Mouse (Mus musculus) lung, postnatal 0 days (tissue): ENCODE data around the gene Ttc39b. TPM values are rescaled to one million over a fixed set of nuclear protein-coding genes. Genes with fewer than 3 reads are reported as not detected.
A peak's percentile ranks its signal among the peaks of the same experiment; 100 is the strongest.

Experiments used
- ATAC-seq: fragments of 200-750 bp; cut with Nextera tagmentation; 2 replicates; pipeline ENCODE4 v1.8.0; 2017; ENCODE audit warnings: moderate library complexity
- DNase-seq: peaks from one replicate; pipeline ENCODE4 v3.0.0-alpha.2; 2016; ENCODE audit warnings: low spot score
- H3K27ac ChIP-seq: fragments of 300-500 bp; sonication (generic); 2 replicates; pipeline ENCODE4 v1.5.1; 2014; ENCODE audit warnings: antibody characterized with exemption, mild to moderate bottlenecking, low read length, mixed read lengths
- H3K27me3 ChIP-seq: fragments of 300-500 bp; sonication (generic); replicated peaks from 2 replicates; pipeline ENCODE4 v1.6.1; 2014; ENCODE audit warnings: low read length, mixed read lengths; ENCODE audit not compliant: insufficient read depth
- H3K36me3 ChIP-seq: fragments of 300-500 bp; sonication (generic); 2 replicates; pipeline ENCODE4 v1.6.1; 2014; ENCODE audit warnings: low read length, mixed read lengths; ENCODE audit not compliant: insufficient read depth
- H3K4me1 ChIP-seq: fragments of 300-500 bp; sonication (generic); 2 replicates; pipeline ENCODE4 v1.6.1; 2014; ENCODE audit warnings: antibody characterized with exemption, low read depth, low read length, mixed read lengths; ENCODE audit not compliant: insufficient read depth
- H3K4me2 ChIP-seq: fragments of 300-500 bp; sonication (generic); replicated peaks from 2 replicates; pipeline ENCODE4 v1.6.1; 2014; ENCODE audit warnings: low read depth, mild to moderate bottlenecking, low read length, moderate library complexity, mixed read lengths
- H3K4me3 ChIP-seq: fragments of 300-500 bp; sonication (generic); 2 replicates; pipeline ENCODE4 v1.5.1; 2014; ENCODE audit warnings: low read depth, low read length
- H3K9ac ChIP-seq: fragments of 300-500 bp; sonication (generic); replicated peaks from 2 replicates; pipeline ENCODE4 v1.6.1; 2014; ENCODE audit warnings: low read depth, mild to moderate bottlenecking
- H3K9me3 ChIP-seq: fragments of 300-500 bp; sonication (generic); 2 replicates; pipeline ENCODE4 v1.6.1; 2016; ENCODE audit warnings: low read length, mixed read lengths
- CTCF ChIP-seq: IDR thresholded peaks from 2 replicates; pipeline ENCODE4 v1.5.1; 2016; ENCODE audit warnings: antibody characterized with exemption, mild to moderate bottlenecking
- EP300 ChIP-seq: IDR thresholded peaks from 2 replicates; pipeline ENCODE4 v1.6.1; 2016; ENCODE audit warnings: antibody characterized with exemption, mild to moderate bottlenecking, control low read depth
- WGBS: fragments of 180-500 bp; shearing (Covaris S2); extraction: QIAGEN DNeasy Blood & Tissue Kit; methylation state at CpG from one replicate; pipeline ENCODE4 v1.1.7; 2014; 5-methylcytosine and 5-hydroxymethylcytosine counted together
- polyA plus RNA-seq: library from polyadenylated mRNA; unstranded; fragments of >200 nt; fragmentation: Nextera tagmentation; extraction: Ambion mirVana; gene quantifications from 2 replicates; pipeline ENCODE4 v1.2.1, GENCODE M21; 2015

The Ttc39b gene
- polyA plus RNA-seq, 1 experiment from 2014 or later = 7.5 TPM

DNA sequence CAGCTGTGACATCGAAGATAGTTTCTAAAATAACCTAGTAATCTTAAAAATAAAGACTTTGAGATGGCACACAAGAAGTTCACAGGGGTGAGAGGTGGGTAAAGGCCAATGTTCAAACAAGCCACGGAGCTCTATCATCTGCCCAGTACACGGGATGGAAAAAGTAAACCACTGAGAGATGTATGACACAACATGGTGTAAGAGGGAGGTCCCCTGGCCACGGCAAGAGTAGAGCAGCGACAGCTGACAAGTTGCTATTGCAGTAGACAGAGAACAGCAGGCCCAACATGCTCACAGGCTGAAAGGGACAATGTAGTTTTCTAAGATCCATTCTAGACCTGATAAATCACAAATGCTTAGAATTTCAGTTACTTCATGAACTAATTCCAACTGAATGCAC lies 100.9 kb downstream of the Ttc39b start:
- WGBS = 52% methylated on average over 5 of the region's 5 CpGs
- Histone ChIP-seq H3K27me3 (no peaks in the 10 kb centered on the region), H3K36me3 (no peaks in the 10 kb centered on the region), H3K4me2 (no peak overlapping the region), H3K27ac (no peak overlapping the region), H3K9ac (no peak overlapping the region), H3K9me3 (no peaks in the 10 kb centered on the region), H3K4me3 (no peak overlapping the region), H3K4me1 (no peaks in the 10 kb centered on the region)
- ATAC-seq (peak; percentile 86), DNase-seq (peak; percentile 70)
- TF ChIP-seq EP300 (no peak), CTCF (no peak)

DNA sequence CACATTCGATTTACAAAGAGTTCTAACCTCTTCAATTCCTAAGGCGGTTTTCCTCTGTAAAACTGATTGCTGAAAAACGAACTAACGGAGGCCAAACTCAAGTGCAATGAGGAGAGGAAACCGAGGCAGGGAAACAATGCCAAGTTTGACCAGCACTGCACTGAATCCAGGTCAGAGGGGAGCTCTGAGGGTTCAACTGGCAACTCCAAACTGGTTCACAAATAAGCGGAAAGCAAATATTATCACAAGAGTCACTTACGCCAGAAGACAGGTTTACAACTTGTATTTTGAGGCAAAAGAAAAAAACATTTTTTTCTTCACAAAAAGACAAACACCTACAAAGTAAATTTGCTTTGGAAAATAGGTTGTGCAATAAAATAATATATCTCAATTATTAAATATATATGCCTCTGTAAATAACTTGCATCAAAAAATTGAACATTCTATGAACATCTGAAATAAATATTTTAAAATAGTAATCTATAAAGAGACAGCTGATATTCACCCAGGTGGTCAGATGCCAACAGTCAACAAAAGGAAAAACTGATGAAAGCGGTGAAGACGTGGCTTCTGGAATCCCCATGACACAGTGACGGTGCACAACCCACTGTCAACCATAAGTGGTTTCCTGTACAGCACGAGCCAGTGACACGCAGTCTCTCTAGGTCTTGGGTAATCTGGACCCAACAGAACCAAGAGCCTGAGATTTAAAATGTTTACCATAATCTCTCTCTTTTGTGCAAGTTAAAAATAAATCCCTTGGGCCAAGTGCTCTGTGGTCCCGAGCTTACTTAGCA lies 103.1 kb downstream of the Ttc39b start:
- no peaks in the 10 kb centered on the region for H3K27me3 ChIP-seq
- WGBS = 80% methylated on average over 13 of the region's 13 CpGs
- no peaks in the 10 kb centered on the region for H3K36me3 ChIP-seq
- no peak overlapping the region for H3K4me3 ChIP-seq
- ATAC-seq (no peak), DNase-seq (no peak)
- H3K9ac ChIP-seq = no peak overlapping the region
- H3K9me3 ChIP-seq = no peaks in the 10 kb centered on the region
- no peak overlapping the region for H3K27ac ChIP-seq
- TF ChIP-seq CTCF = no peak
- no peak for TF ChIP-seq EP300
- H3K4me2 ChIP-seq = no peak overlapping the region
- H3K4me1 ChIP-seq = no peaks in the 10 kb centered on the region

DNA sequence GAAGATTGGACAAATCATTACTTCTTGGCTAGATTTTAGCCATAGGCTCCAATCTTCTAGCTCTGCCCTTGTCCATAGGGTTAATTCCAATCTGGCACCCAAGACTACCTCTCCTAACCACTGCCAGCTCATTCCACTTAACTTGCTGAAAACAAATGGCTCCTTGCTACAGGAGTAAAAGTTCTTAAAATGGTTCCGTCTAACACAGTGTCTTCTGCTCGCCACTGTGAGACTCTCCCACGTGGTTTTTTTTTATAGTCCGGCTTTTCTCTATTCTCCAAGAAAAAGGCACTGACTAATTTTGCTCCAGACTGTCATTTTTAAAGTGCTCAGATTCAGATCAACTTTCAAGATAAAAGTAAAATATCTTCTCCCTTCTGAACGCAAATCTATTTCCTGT lies 104.8 kb downstream of the Ttc39b start:
- TF ChIP-seq CTCF = no peak
- TF ChIP-seq EP300 = no peak
- Histone ChIP-seq H3K9ac (no peak overlapping the region), H3K4me2 (no peak overlapping the region), H3K27ac (no peak overlapping the region), H3K4me1 (no peaks in the 10 kb centered on the region), H3K9me3 (no peaks in the 10 kb centered on the region), H3K4me3 (no peak overlapping the region), H3K36me3 (no peaks in the 10 kb centered on the region), H3K27me3 (no peaks in the 10 kb centered on the region)
- WGBS = 62% methylated on average over 5 of the region's 5 CpGs
- no peak for ATAC-seq
- no peak for DNase-seq

DNA sequence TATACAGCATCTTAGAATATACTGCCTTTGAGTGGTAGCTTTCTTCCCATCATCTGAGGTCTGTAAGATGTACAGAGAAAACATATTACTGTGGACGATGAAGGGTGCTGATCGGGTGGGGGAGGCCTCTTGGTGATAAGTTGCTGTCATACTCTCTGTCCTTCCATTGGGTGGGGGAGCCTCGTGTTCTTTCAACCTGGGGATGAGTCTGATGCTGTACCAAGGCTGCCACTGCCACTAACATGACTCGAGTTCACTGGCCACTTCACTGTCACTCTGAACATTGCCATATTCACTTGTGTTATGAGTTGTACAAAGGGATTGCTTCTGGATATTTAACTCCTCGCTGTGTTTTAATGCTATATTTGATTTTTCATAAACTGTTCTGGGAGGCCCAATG lies 106.9 kb downstream of the Ttc39b start:
- ATAC-seq (no peak), DNase-seq (no peak)
- Histone ChIP-seq H3K36me3 (no peaks in the 10 kb centered on the region), H3K9ac (no peak overlapping the region), H3K27me3 (no peaks in the 10 kb centered on the region), H3K4me2 (no peak overlapping the region), H3K4me3 (no peak overlapping the region), H3K27ac (no peak overlapping the region), H3K9me3 (no peaks in the 10 kb centered on the region), H3K4me1 (no peaks in the 10 kb centered on the region)
- 90% methylated on average over 5 of the region's 5 CpGs for WGBS
- no peak for TF ChIP-seq EP300
- no peak for TF ChIP-seq CTCF

DNA sequence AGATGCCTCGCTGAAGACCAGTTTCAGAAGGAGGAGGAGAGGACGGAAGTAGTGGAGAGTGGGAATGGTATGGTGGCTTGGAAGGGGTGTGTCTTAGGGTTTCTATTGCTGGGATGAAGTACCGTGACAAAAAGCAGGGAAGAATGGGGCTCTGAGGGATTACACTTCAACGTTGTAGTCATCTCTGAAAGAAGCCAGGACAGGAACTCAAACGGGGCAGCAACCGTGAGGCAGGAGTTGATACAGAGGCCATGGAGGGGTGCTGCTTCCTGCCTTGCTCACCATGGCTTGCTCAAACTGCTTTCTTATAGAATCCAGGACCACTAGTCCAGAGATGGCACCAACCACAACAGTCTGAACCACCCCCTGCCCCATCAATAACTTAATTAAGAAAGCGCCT lies 107.7 kb downstream of the Ttc39b start:
- Histone ChIP-seq H3K9me3 (no peaks in the 10 kb centered on the region), H3K9ac (no peak overlapping the region), H3K27me3 (no peaks in the 10 kb centered on the region), H3K36me3 (no peaks in the 10 kb centered on the region), H3K27ac (no peak overlapping the region), H3K4me1 (no peaks in the 10 kb centered on the region), H3K4me2 (no peak overlapping the region), H3K4me3 (no peak overlapping the region)
- TF ChIP-seq EP300 = no peak
- no peak for TF ChIP-seq CTCF
- DNase-seq (no peak), ATAC-seq (no peak)
- 82% methylated on average over 7 of the region's 7 CpGs for WGBS

DNA sequence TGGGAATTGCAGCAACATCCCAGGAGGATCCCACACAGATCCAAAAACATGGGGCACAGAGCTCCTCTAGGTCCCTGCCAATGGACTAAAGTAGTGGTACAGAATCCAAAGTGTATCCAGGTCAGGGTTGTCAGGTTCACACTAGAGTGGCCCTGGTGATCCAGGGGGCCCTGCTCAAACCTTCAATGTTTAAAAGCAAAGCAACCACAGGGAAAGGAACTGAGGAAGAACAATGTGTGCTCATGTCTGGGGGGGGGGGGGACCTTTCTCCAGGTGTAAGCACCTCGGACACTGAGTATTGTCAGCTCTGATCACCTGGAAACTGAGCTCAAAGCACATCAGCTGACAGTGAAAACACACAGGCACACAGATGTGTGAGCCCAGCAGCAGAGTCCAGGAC lies 108.3 kb downstream of the Ttc39b start:
- TF ChIP-seq CTCF (no peak), EP300 (no peak)
- Histone ChIP-seq H3K27ac (0 out of 2 replicates have a peak overlapping the region, but pooled peaks have one; percentile 20), H3K4me1 (no peaks in the 10 kb centered on the region), H3K4me3 (no peak overlapping the region), H3K36me3 (no peaks in the 10 kb centered on the region), H3K9me3 (no peaks in the 10 kb centered on the region), H3K27me3 (no peaks in the 10 kb centered on the region), H3K4me2 (no peak overlapping the region), H3K9ac (no peak overlapping the region)
- DNase-seq (no peak), ATAC-seq (no peak)
- 69% methylated on average over 1 of the region's 1 CpGs for WGBS
